Mouse (Mus musculus) ovary, postnatal 14 days (tissue): Measurements from ENCODE around the gene Nme7.

Experiments
- DNase-seq: peaks from one replicate; pipeline ENCODE4 v3.0.0; 2022; ENCODE audit warnings: low spot score

Nme7 gene

DNA sequence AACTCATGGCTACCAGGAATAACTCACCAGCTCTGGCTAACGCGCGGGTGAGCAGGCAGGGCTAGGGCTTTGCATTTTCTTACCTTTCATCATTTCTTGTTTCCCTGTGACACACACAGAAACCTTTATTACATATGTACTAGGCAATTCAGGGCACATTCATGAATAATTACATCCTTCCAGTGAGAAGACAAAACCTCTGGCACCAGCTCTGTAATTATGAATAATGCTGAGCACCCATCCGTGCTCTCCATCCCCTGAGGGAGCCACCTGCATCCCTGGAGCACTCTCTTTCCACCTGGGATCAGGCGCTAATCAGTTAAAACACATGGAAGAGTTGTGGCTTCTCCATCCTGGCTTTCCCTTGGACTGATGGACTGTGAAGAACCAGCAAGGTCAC lies at the start of gene Nme7:
TSS of gene Nme7 (plus strand) at position 301 of the 400 bp plus-strand sequence.
- no peak for DNase-seq

DNA sequence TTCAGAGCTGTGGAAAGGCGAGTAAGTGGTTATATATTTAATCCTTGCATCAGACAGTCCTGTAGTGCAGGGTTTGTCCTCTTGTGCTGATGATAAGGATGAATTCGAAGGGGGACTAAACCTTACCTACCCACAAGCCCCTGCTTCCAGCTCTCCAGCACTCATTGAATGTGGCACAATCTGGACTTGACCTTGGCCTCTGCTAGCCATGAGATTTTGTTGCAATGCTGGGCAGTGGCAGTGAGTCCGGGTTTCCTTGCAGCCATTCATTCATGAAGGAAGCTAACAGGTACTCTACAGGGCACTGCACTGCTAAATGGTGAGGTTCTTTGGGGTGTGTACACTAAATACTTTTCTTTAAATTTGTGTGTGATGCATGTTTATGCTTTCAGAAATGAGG lies 49.1 kb upstream of the Nme7 start:
- DNase-seq, result no peak

DNA sequence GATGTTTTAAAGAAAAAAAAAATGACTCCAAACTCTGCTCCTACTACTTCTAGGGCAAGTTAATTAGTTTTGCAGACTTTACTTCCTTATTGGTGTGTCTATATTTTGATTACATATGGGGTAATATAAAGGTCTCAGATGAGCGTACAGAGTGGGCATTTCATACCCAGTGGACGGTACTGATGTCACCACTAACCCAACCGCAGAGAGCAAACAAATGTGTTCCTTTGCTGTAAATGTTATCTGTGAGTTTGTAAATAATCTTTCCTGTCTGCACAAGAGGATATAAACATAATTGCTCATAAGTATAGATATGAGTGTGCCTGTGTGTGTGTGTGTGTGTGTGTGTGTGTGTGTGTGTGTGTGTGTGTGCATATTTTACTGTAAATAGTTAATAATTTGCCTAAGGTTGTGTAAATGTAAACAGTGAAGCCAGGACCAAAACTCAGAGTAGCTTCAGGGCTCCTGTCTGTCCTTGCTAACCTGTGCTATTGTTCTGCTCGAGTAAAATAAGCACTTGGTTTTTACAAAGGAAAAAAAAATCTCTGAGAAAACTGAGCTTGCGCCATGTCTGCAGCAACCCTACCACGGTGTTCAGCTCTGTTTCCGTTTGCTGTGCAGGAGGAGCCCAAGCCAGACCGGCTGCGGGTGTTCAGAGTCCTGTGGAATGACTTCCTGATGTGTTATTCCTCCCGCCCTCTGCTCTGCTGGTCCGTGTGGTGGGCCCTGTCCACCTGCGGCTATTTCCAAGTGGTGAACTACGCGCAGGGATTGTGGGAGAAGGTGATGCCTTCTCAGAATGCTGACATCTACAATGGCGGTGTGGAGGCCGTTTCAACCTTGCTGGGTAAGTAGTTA lies 43.5 kb upstream of the Nme7 start:
- DNase-seq, result no peak

DNA sequence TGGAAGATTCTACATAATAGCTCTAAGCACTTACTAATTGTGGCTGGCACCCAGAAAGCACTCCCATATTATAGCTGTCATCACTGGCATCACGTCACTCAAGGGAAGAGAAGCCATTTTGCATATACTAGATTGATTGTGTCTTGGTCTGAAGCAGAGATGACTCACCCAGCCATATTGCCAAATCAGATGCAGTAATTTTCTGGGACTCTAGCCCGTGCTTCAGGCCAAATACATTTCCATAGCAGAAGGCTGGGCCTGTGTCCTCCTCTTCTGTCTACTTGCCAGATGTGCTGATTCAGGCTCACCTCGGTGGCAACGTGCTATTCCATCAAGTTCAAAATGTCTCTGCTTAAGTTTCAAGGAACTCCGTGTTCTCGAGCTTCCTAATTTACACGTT lies 42.4 kb upstream of the Nme7 start:
- no peak for DNase-seq

DNA sequence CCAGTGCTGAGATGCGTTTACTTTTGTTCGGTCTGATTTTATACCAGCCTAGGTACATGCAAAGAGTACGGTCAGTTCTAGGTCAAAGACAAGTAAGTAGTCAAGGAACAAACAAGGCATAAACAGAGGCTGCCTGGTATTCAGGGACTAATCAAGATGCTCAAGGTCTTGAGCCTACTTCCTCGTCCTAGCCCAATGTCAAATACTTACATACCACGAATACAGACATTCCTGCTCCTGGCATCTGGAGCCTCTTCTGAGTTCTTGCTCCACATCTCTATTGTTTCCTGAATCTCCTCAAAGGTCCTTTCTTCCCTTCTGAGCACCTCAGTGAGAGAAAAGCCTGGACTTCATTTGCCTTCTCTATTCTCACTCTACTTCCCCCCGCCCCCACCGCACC lies 33.0 kb upstream of the Nme7 start:
- no peak for DNase-seq

DNA sequence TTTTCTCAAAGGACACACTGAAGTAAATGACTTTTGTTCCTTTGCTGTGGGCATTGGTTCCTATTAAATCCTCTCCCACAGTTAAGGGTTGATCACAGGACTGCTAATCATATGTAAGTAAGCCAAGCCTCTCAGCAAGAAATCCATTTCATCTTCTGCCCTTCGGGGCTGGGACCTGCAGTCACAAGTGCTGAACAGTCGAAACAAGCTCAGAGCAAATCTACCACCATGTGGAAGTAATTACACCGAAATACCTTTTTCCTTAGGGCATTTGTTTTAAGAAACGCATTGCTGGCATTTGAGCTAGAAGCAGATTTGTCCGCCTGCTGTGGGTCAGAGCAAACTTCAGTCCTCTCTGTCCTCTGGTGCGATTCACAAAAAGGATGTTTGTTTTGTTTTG lies 30.3 kb upstream of the Nme7 start:
- no peak for DNase-seq

DNA sequence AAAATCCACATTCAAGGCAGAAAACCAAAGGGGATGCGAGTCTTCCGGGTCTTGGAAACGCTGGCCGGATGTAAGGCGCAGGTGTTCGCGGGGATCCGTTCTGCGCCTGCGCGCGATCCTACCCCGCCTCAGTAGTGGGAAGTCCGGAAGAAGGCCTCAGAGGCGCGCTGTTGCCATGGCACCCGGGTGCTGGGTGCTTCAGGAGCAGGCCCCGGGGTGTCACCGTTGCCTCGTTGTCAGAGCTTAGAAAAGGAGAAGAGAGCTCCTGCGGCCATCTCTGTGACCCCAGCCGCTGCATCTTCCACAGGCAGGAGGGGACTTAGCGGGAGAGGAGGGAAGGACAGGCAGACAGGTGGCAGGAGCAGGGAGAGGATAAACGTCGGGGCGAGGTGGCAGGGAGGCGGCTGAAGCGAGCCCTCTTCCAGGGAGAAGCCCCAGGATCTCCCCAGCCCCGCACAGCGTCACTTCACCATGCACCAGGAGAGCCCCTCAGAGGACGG lies 28.4 kb upstream of the Nme7 start, which contains the start of gene Ccdc181:
TSS of gene Ccdc181 (plus strand) at position 131 of the 500 bp plus-strand sequence.
- DNase-seq, result peak; percentile 80

DNA sequence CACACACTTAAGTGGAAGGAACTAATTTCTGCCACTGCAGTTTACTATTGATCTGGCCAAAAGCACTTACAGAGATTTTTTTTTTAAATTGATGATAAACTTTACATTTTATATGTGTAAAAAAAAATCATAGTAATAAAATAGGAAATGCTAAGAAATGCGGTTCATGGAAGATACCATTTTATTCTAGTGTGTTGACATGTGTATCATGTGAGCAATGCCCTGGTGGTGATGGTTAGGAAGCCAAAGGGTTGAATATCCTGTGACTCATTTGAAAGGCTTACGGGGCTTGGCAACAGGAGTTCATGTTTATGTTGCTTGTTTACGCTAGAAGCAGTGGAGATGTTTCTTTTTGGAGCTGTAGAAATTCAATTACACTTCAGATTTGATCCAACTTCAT lies 27.4 kb upstream of the Nme7 start:
- DNase-seq, result no peak

DNA sequence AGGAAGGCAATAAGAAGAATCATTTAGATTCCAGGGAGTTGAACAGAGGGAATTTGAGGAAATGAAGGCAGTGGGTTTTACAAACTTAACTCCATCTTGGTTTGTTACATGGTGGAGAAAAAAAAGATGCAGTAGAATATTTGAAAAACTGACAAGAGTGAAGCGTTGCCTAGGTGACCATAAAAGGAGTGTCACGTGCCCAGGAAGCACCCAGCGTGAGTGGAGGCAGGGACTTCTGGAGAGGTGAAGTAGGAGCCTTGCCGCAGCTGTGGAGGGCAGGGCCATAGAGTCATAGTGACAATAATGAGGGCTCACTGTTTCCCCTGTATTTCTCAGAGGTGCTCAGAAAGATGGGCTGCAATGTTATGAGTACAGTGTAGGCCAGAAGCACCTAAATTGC lies 24.6 kb upstream of the Nme7 start:
- DNase-seq, result no peak

DNA sequence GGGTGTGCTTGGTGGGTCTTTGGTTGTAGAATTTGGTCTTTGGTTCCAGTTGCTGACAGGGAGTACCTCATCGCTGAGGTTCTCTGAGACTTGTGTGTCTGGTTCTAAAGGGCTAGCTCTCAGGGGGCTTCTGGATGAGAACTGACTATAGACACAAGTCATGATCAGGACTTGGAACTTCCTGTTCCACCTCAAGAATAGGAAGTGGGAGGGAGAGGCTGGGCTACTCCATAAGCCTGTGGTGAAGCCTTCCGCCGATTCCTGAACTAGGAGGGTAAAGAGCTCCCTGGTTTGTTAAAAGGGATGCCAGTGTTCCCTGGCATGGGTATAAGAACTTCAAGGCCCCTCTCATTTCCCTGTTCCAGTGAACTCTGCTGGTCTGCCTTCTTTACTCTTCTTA lies 19.9 kb upstream of the Nme7 start:
- no peak for DNase-seq

DNA sequence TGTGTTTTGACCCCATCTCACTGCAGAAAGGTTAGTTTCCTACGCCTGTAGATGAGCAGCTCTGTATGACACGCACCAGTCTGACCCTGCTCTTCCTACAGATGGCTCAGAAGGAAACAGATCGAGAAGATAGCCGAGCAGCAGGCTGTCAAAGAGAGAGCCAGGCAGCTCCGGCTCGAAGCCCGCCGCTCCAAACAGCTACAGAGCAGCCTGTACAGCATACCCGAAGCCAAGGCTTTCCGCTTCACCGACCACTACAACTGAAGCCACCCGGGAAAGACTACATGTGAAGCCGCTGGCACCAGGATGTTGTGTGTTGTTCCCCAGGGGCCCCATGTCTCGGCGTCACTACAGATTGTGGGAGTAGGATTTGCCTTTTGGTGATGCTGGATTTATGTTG lies 16.5 kb upstream of the Nme7 start:
- DNase-seq, result no peak

DNA sequence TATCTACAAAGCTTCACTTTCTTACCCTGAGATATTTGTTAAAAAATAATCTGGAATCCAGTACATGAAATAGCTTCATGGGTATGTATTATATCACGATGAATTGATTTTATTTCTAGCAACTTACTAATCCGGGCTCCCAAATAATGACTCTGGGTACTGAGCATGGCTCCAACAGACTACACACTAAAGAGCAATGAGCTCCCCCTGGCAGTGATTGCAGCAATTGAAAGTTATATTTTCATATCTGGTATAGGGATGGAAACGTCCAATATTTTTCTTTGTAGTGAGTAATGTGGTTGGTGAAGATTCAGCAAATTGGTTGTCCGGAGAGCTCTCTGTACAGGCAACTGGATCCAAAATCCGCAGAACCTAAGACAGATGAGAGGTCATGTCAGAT lies 11.9 kb upstream of the Nme7 start:
- no peak for DNase-seq

DNA sequence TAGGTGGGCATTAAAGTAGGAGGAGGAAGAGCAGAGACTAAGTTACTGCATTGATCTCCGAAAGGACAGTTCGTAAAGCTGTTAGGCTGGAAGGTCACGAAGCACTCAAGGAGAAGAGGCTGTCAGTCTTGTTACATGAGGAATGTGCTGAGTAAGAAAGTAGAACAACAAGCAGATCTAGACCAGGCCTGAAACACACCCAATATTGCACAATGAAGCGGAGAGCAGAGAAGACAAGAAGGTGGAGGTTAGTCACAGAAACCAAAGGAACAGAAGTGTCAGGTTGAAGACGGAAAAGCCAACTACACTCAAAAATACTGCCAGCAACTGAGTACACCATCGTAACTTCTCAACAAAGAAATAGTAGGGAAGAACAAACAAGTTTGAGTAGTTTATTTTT lies 9.8 kb upstream of the Nme7 start:
- DNase-seq, result no peak

DNA sequence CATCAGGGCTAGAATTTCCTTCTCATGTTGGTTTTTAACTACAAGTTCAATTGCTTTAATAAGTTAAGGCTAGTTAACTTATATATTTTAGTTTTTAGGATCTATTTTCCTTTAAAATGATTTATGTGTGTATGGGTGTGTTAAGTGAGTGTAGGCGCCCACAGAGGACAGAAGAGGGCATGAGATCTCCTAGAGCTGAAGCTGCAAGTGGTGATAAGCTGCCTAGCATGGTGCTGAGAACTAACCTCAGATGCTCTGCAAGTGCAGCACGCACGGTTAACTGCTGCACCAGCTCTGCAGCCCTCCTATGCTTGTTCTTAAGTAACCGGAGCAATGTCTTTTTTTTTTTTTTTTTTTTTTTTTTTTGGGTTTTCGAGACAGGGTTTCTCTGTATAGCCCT lies 7.4 kb upstream of the Nme7 start:
- DNase-seq, result no peak

DNA sequence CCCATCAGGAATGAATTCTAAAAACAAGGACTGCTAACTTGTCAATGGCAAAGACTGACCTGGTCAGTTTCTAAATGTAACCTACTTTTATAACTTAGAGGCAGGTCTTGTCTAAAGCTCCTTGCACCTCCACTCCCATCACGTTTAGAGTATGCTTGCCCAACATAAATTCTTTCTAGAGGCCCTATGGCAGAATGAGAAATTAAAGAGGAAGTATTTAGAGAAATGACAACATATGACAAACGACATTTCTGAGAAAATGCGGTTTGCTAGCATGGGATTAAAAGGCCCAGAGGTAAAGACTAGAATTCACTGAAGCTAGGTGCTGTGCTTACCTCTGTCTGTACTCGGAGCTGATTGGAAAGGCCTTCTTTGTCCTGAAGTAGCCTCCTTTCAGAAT lies 2.0 kb upstream of the Nme7 start:
- DNase-seq, result no peak

DNA sequence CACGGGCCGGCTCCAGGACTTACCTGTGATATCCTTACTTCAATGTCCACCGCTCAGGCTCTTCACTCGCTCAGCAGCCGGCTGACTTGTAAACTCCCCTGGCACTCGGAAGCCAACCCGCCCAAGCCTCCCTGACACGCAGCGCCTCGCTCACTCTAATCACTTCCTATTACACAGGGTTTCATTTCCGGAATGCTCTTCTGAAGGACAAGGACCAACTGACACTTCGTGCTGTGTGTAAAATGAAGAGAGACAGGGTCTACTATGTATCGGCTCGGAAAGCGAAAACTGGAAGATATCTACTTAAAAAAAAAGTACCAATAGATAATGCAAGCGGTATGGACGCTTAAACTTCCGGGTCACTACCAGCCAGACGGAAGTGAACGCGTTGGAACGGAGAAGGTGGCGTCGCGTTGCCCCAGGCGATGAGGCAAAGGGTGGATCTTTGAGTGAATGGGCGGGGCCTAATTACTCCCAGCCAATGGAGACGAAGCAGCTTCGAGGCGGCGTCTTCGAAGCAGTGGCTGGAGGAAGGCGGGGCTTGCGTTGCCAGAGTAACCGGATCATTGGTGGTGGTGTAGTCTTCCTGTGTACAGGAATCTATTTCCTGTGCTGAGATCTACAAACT lies 3.3 kb downstream of the Nme7 start, which contains the start of gene Blzf1:
TSS of gene Blzf1 (minus strand) at position 366 of the 628 bp plus-strand sequence.
- peak; percentile 91 for DNase-seq

DNA sequence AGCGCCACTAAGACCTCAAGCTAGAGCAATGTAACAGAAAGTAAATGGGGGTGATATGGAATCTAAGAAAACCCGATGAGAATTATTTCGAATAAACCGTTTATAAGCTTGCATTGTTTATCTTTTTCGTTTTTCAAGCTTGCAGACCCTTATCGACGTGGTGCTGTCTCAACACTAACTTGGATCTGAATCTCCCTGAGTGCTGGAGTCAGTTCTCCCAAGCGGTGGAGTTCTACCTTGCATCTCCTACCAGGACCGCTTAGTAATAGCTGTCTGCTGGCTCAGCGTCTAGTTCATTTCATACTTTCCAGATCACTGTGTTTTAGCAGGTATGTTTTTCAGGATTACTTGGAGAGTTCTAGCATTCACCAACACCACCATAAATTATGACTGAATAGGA lies 4.0 kb downstream of the Nme7 start:
- no peak for DNase-seq

DNA sequence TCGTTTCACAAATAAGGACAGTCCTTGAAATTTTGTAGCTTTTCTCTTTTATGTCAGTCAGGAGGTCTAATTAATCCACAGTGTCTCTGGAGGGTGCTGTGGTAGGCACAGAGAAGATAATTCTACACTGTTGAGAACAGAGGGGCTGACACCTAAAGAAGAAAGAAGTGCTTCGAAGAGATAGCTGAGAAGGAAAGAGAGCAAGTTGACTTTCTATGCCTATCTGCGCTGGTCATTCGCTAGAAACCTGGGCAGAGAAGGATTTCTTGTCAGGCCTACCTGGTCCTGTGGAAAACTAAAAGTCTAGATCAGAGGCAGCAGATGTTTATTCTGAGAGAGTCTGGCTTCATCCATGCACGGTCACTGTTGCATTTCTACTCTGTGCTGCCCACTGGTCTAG lies 10.2 kb downstream of the Nme7 start:
- no peak for DNase-seq

DNA sequence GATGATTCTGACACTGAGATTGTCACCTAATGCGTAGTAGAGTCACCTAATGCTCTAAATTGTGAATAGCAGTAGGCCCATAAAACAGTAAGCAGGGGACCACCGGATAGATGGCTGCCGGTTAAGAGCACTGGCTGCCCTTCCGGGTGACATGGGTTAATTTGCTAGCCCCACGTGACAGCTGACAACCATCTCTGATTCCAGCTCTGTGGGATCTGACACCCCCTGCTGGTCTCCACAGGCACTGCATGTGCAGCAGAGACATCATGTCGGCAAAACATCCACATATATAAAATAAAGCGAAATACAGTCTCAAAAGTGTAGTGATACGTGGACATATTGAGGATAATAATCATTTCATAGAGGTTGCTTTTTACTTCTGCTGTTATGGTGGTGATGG lies 11.3 kb downstream of the Nme7 start:
- no peak for DNase-seq

DNA sequence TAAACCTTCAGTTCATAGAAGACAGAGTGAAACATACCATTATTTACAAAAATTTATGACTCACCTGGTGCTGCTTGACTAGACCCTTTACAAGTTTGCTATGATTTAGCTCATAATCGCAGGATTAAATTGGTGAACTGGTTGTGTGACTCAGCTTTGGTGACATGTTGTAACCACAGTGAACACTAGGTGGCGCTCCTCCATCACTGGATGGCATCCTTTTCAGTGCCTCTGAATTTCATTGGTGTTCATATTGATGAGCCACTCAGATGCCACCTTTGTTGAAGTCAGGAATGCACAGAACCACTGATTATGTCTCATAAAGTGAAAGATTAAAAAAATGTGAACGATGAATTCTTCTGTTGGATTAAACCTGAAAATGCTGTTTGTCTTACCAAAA lies 12.8 kb downstream of the Nme7 start:
- DNase-seq, result peak; percentile 68

DNA sequence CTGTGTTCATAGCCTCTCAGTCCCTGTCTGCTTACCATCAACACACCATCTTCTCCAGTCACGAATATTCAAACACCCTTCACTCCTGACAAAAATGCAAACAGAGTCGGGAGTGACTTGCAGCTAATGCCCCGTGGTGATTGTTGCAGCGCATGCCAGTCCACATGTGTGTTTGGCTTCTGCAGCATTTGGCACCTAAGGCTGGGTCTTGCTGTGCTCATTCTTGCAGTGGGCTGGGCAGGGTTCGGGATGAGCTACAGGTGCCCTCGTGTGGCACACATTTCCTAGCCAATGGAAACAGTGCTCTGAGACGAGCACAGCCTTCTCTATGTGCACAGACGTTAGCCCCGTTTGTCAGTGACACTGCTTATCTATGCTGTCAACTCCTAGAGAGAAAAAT lies 13.3 kb downstream of the Nme7 start:
- DNase-seq, result no peak

DNA sequence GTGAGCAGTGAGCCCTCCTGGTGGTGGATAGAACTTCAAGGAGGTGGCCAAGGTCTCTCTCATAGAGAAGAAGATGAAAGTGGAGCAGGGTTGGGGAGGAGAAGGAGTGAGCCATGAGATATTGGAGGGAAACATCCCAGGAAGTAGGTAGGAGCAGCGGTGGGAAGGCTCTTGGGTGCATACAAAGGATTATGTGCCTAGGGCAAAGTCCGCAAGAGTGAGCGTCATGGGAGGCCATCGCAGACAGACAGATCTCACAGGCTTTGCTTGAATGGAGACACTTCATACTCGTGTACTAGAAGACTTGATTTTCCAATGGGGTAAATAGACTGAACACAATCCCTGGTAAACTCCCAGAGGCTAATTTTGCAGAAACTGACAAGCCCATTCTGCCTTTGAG lies 14.6 kb downstream of the Nme7 start:
- no peak for DNase-seq

DNA sequence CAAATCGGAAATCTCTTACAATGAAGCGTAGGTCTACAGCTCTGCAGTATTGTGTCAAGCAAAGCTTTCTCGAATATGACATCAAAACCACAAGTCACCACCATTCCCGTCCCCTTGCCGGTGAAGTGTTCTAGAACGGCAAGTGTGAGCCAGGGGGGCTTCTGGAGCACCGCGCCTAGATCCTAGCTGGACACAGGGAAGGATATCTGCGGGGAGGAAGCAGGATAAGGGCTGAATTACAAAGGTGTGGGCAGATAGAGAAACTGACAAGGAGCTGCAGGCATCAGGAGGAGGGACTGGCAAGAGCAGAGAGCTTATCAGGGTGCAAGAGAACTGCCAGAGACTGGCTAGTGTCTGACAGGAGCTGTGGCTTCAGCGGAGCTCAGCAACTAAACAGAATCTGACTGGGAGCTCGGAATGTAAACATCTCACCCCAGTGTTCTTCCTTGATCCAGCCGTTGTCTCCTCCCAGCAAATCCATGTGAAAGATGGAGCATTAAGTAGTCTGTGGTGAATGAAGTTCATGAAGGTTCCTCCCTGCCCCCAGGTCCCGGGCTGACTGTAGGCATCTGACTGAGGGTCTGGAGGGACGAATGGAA lies 15.7 kb downstream of the Nme7 start:
- no peak for DNase-seq
